Mouse (Mus musculus): ENCODE data around the gene Lsm14a. TPM values are rescaled to one million over a fixed set of nuclear protein-coding genes. Genes with fewer than 3 reads are reported as not detected.

Gene Lsm14a
- polyA plus RNA-seq, 1 experiment, result 108 TPM

DNA sequence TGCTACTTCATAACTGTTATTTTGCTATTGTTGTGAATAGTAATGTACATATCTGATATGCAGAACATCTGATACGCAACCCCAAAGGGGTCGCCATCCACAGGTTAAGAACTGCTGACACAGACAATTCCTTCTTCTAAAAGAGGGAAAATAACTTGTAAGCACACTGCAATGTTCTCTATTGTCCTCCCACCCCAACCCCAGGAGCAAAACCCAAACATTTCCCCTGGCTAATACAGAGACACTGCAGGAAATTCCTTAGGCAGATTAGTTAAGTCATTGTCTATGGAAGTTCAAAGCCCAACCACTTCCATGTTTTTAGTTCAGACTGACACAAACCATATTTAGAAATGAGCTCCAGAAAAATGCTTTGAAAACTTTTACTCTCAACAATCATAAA is 94.3 kb downstream of the Lsm14a start:
- peaks cover 42% of the 10 kb centered on the region for H3K4me1 ChIP-seq (ENCODE audit: control insufficient read depth, insufficient read depth, low read length)
- H3K4me3 ChIP-seq (ENCODE audit: insufficient read depth, low read length), result no peak overlapping the region
- H3K27ac ChIP-seq (ENCODE audit: insufficient read depth, low read depth, low read length), result no peak overlapping the region
- TF ChIP-seq CTCF (IDR thresholded peaks at IDR 0.05; ENCODE audit: low read depth, low read length) (no peak), POLR2A (IDR thresholded peaks at IDR 0.05; ENCODE audit: borderline replicate concordance, low read depth, low read length) (no peak)

DNA sequence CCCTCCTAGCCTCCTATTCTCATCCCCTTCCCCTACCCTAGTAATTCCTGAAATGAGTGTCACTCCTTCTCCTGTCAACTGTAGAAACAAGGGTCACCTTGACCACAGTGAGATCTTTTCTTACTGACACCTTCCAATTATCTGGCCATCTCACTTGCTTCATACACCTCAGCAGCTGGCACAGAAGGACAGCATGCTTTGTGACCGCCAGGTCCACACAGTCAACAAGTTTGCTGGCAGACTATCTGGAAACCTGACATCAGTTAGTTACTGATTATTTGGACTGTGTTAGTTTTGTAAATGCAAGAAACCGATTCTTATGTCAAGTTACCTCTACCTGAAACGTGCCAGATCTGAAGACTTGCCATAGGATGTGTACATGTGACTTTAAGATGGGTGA is 97.0 kb downstream of the Lsm14a start:
- no peak for TF ChIP-seq CTCF (IDR thresholded peaks at IDR 0.05; ENCODE audit: low read depth, low read length)
- no peak for TF ChIP-seq POLR2A (IDR thresholded peaks at IDR 0.05; ENCODE audit: borderline replicate concordance, low read depth, low read length)
- Histone ChIP-seq H3K4me1 (ENCODE audit: control insufficient read depth, insufficient read depth, low read length) (peaks cover 30% of the 10 kb centered on the region), H3K4me3 (ENCODE audit: insufficient read depth, low read length) (no peak overlapping the region), H3K27ac (ENCODE audit: insufficient read depth, low read depth, low read length) (no peak overlapping the region)

Other genes with a start within 250 kb of the Lsm14a start
- gene Uba2, start 223.7 kb downstream of the Lsm14a start, polyA plus RNA-seq (2012; ENCODE audit: insufficient read depth, insufficient read length, missing spikeins), result 63.1 and 63.8 TPM in 2 replicates
- 24.5 and 29.4 TPM in 2 replicates for gene Pdcd2l, start 196.7 kb downstream of the Lsm14a start, polyA plus RNA-seq (2012; ENCODE audit: insufficient read depth, insufficient read length, missing spikeins)
- gene Gpi1, start 163.0 kb downstream of the Lsm14a start, polyA plus RNA-seq (2012; ENCODE audit: insufficient read depth, insufficient read length, missing spikeins), result 630 and 641 TPM in 2 replicates
- gene Gm6096, start 142.3 kb downstream of the Lsm14a start, polyA plus RNA-seq (2012; ENCODE audit: insufficient read depth, insufficient read length, missing spikeins), result not detected in 2 replicates
- gene 4931406P16Rik, start 79.8 kb downstream of the Lsm14a start, polyA plus RNA-seq (2012; ENCODE audit: insufficient read depth, insufficient read length, missing spikeins), result 16.7 and 18.4 TPM in 2 replicates

Data from bone marrow macrophage, adult 2 months (primary cell).